Mouse (Mus musculus) regulatory T cell (primary cell): ENCODE data around the gene Ppm1a.

Source experiments
- in situ Hi-C: fragments of 300-600 bp; cut with MboI, MseI; formaldehyde crosslinking; loops from one replicate; pipeline ENCODE4 v1.15.1; 2025; ENCODE audit warnings: high pct_unique_total_duplicates

Ppm1a gene

GRCm38 (mm10) chr12:72820940-72821431 is 63.7 kb downstream of the Ppm1a start:
- in situ Hi-C loops = no loop called here

DNA sequence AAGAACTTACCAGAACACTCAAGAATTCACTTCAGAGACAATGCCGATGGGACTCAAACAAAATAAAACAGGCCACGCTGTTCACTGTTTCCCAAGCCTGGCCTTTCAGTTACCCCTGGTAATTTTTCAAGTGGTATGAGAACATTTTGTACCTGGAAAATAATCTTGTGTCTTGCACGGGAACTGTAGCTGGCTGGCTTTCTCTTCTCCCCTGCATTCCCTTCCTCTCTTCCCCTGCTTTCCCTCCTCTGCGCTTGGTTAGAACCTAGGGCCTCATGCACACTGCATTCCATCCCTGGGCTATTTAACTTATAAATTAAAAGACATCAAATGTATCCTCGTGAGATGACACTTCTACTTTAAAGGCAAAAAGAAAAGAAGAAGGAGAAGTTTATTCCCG is 64.3 kb downstream of the Ppm1a start:
- in situ Hi-C loops = no loop called here

DNA sequence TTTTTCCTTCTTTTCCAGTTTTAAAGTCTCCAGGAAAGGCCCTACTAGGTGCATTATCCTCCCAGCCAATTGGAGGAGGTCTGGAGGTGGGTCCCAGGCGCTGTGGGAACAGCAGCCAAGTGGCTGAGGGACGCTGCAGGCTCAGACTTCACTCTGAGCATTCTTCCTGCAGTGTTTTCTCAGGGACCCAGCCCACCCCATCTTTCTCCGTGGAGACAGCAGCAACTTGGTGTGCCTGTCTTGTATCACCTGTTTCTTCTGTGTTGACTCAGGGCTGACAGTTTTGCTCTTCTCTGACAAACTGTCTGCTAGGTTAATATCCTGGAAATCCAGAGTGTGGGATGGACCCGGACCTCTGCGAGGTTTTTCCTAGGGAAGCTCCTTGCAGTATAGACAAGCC is 68.4 kb downstream of the Ppm1a start:
- in situ Hi-C loops = loop anchor here (5.0 kb wide), 1 partner anchor 577 kb away; no protein-coding TSS in a partner anchor

DNA sequence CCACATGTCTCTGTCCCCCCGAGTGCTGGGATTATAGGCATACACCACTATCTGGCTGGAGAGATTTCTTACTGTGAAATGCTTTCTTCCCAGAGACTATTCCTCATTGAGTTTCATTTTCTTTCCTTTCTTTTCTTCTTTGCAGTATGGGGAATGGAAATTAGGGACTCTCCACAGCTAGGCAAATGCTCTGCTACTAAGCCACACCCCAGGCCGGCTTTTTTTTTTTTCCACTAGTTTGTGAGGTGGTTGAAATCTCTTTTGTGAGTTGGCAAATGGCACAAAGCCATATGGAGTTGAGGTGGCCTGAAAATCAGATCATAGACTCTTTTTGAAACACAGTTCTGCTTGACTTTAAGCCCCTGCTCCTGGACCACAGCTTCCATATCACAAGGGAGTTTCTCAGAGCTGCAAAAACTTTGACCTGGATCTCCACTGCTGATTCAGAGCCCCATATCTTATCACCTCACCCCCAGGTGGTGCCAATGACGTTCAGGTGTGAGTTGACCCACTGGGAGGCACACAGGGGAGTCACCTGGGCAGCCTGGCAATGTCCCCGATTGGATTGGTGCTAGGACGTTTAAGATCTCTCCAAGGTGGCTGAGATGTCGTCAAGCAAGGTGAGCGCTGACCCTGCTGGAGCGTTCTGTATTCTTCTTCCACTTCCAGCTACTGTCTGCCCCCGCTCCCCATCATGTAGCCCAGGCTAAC is 71.7 kb downstream of the Ppm1a start:
- in situ Hi-C loops = loop anchor here (5.0 kb wide), 1 partner anchor 573 kb away; no protein-coding TSS in a partner anchor

- in situ Hi-C loops = loop anchor here (5.0 kb wide), 1 partner anchor 573 kb away; no protein-coding TSS in a partner anchor
Observed at GRCm38 (mm10) chr12:72829777-72830176, 72.5 kb downstream of the Ppm1a start.

- in situ Hi-C loops = no loop called here
Observed at GRCm38 (mm10) chr12:72830317-72830716, 73.1 kb downstream of the Ppm1a start.

DNA sequence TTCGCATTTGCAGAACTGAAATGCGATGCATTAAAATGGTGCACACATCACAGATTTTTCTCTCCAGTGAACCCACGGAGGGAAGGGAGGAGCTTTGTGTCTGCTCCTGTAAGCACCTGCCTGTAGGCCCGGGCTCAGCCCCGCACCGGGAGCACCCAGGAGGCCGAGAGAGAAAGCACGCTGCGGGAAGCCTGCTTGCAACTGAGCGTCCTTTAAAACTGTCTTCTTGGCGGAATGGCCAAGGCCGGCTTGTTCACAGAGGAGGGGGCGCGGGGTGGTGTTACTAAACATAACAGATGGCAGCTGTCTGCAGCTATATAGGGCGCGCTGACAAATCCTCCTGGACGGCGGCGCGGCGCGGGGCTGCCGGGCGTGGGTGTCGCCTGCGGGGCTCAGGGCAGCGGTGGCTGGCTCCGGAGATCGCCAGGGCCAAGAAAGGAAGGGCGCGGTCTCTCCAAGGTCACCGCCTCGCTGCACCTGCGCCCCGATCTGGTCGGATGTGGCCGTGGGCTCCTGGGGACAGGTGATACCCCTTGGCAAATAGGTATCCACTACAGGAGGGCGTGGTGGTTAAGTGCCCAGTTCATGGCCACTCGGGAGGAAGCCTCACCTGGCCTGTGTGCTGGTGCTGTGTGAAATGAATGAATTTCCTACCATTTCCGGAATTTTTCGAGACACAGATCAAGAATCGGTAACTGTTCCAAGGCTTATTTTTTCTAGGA is 74.6 kb downstream of the Ppm1a start:
- in situ Hi-C loops = no loop called here

DNA sequence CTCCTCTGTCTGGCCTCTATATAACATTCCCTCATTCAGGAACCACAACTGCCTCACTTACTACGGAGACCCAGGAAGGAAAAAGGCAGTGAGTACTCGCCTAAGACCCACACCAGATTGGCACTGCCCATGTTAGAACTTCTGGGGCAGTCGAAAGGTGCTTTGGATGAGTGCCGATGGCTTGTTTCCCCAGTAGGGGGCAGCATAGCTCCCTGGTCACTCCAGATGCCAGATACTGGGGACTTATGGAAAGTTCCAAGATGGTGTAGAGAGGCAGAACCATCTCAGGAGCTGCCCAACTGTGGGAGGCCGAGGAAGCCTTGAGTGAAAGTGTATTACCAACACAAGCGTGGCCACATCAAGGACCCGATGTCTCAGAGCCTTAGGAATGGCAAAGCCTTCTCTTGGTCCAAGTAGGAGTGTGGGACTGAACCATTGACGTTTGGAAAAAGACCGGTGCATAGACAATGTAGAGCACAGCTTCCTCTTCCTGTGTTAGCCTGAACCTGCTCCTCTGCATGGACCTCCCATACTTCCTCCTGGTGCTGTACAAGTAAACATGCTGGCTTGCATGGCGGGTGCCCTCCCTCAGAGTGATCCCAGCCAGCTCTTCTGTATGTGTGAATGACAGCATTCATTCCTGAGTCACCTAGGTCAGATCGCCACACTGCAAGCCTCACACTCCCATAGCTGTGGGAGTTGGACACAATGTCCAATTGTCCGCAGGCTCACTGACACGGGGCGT is 77.7 kb downstream of the Ppm1a start:
- in situ Hi-C loops = no loop called here

GRCm38 (mm10) chr12:72835518-72836015 is 78.3 kb downstream of the Ppm1a start:
- in situ Hi-C loops = no loop called here

- in situ Hi-C loops = no loop called here
Observed at GRCm38 (mm10) chr12:72837302-72837701, 80.0 kb downstream of the Ppm1a start.

DNA sequence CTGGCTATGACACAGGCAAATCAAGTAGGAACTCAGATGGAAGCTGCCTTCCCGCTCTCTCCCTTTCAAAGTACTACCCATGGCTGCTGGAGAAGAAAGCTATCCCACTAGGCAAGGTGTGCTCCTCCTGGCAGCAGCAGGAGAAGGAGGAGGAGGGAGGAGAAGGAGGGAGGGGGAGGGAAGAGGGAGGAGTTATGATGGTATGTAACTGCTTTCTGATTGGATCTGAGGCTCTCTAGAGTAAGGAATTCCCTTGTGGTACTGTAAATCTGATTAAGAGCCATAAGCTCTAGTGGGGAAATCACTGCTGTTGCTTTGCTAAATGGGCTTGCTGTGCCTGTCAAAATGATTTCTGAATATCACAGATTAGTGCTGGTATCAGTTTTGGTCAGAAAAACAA is 84.2 kb downstream of the Ppm1a start:
- in situ Hi-C loops = loop anchor here (5.0 to 10.0 kb wide), 2 partner anchors 131 to 673 kb away; no protein-coding TSS in a partner anchor

DNA sequence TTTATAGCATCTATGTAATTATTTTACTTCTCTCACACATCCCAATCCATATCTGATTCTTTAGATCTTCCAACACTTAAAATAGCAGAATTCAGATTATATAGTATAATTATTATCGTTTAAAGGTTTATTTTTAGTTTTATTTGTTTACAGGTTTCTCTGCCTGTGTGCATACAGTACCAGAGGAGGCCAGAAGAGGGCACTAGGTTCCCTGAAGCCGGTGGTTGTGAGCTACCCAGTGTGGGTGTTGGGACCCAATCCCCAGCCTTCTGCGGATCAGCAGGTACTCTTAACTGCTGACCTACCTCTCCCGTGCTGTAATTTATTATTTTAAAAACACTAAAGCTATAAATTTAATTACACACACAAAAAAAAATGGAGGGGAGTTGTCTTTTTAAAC is 85.9 kb downstream of the Ppm1a start:
- in situ Hi-C loops = loop anchor here (5.0 to 10.0 kb wide), 2 partner anchors 129 to 672 kb away; no protein-coding TSS in a partner anchor

DNA sequence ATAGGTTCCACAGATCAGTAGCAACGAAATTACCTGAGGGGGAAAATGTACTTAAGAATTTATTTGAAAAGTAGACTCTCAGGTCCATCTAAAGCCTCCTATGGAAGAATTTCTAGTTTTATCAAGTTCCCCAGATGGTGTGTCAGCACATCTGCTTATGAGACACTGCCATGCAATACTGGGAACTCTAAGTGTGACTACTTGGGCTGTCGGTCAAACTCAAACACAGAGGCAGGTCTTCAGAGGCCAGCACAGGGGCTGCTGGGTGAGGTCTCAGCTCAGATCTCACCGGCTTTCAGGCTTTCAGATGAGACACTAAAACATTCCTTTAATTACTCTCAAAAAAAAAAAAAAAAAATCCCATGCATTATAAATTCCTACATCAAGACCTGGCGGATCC is 86.3 kb downstream of the Ppm1a start:
- in situ Hi-C loops = loop anchor here (5.0 to 10.0 kb wide), 2 partner anchors 129 to 671 kb away; no protein-coding TSS in a partner anchor

GRCm38 (mm10) chr12:72843973-72844620 is 86.8 kb downstream of the Ppm1a start:
- in situ Hi-C loops = loop anchor here (5.0 to 10.0 kb wide), 2 partner anchors 128 to 671 kb away; no protein-coding TSS in a partner anchor

- in situ Hi-C loops = loop anchor here (10.0 kb wide), 1 partner anchor 669 kb away; no protein-coding TSS in a partner anchor
Observed at GRCm38 (mm10) chr12:72845946-72846345, 88.7 kb downstream of the Ppm1a start.

GRCm38 (mm10) chr12:72847725-72848124 is 90.5 kb downstream of the Ppm1a start:
- in situ Hi-C loops = loop anchor here (10.0 kb wide), 1 partner anchor 667 kb away; no protein-coding TSS in a partner anchor
